Mouse (Mus musculus) hindbrain, embryonic 14.5 days (tissue): ENCODE measurements around the gene Gm42957. TPM values are rescaled to one million over a fixed set of nuclear protein-coding genes. Genes with fewer than 3 reads are reported as not detected.
"Not testable (repeated sequence)": the region's sequence is repeated elsewhere in the genome, so short reads cannot be mapped to it uniquely, and the experiment has no call there.

ENCODE experiments used
- ATAC-seq: fragments of 200-750 bp; cut with Nextera tagmentation; 2 replicates; pipeline ENCODE4 v1.8.0; 2017; ENCODE audit warnings: moderate number of reproducible peaks, mild to moderate bottlenecking, moderate TSS enrichment, moderate library complexity; ENCODE audit not compliant: low FRiP score
- DNase-seq: peaks from one replicate; pipeline ENCODE4 v3.0.0-alpha.2; 2015; ENCODE audit warnings: low spot score
- H3K27ac ChIP-seq: fragments of 300-500 bp; sonication (generic); 2 replicates; pipeline ENCODE4 v1.5.1; 2014; ENCODE audit warnings: mild to moderate bottlenecking, moderate library complexity
- H3K27me3 ChIP-seq: fragments of 300-500 bp; sonication (generic); 2 replicates; pipeline ENCODE4 v1.6.1; 2014; ENCODE audit warnings: mild to moderate bottlenecking, low read length, mixed read lengths; ENCODE audit not compliant: control insufficient read depth, insufficient read depth
- H3K36me3 ChIP-seq: fragments of 300-500 bp; sonication (generic); replicated peaks from 2 replicates; pipeline ENCODE4 v1.6.1; 2014; ENCODE audit not compliant: control insufficient read depth, insufficient read depth
- H3K4me1 ChIP-seq: fragments of 300-500 bp; sonication (generic); replicated peaks from 2 replicates; pipeline ENCODE4 v1.6.1; 2014; ENCODE audit warnings: antibody characterized with exemption, low read length, mixed read lengths; ENCODE audit not compliant: control insufficient read depth, insufficient read depth
- H3K4me2 ChIP-seq: fragments of 300-500 bp; sonication (generic); replicated peaks from 2 replicates; pipeline ENCODE4 v1.6.1; 2014; ENCODE audit warnings: mild to moderate bottlenecking, moderate library complexity
- H3K4me3 ChIP-seq: fragments of 300-500 bp; sonication (generic); replicated peaks from 2 replicates; pipeline ENCODE4 v1.5.1; 2014; ENCODE audit warnings: mild to moderate bottlenecking, low read length
- H3K9ac ChIP-seq: fragments of 300-500 bp; sonication (generic); 2 replicates; pipeline ENCODE4 v1.6.1; 2014
- H3K9me3 ChIP-seq: fragments of 300-500 bp; sonication (generic); 2 replicates; pipeline ENCODE4 v1.6.1; 2016; ENCODE audit warnings: low read length; ENCODE audit not compliant: control insufficient read depth
- WGBS: fragments of 180-500 bp; shearing (Covaris S2); extraction: QIAGEN DNeasy Blood & Tissue Kit; methylation state at CpG from one replicate; pipeline ENCODE4 v1.1.7; 2014; 5-methylcytosine and 5-hydroxymethylcytosine counted together
- polyA plus RNA-seq: library from polyadenylated mRNA; unstranded; fragments of >200 nt; fragmentation: Nextera tagmentation; extraction: Ambion mirVana; gene quantifications from 2 replicates; pipeline ENCODE4 v1.2.1, GENCODE M21; 2014

Gene Gm42957
- polyA plus RNA-seq, 1 experiment from 2014 or later, result 0.07 TPM

- no peaks in the 10 kb centered on the region for H3K36me3 ChIP-seq
- no peaks in the 10 kb centered on the region for H3K9me3 ChIP-seq
- H3K4me1 ChIP-seq, result no peaks in the 10 kb centered on the region
- no peak overlapping the region for H3K9ac ChIP-seq
- no peak overlapping the region for H3K4me2 ChIP-seq
- DNase-seq (no peak), ATAC-seq (no peak)
- H3K27me3 ChIP-seq, result no peaks in the 10 kb centered on the region
- H3K27ac ChIP-seq, result no peak overlapping the region
- 61% methylated on average over 7 of the region's 7 CpGs for WGBS
- H3K4me3 ChIP-seq, result no peak overlapping the region
Measured at GRCm38 (mm10) chr3:96678456-96678855, 43.2 kb downstream of the Gm42957 start.

- Histone ChIP-seq H3K9me3 (no peaks in the 10 kb centered on the region), H3K36me3 (no peaks in the 10 kb centered on the region), H3K4me3 (no peak overlapping the region), H3K27me3 (peaks cover 5% of the 10 kb centered on the region; the same call in 1 of the 2 replicates), H3K4me1 (no peaks in the 10 kb centered on the region), H3K9ac (no peak overlapping the region), H3K27ac (no peak overlapping the region), H3K4me2 (no peak overlapping the region)
- 23% methylated on average over 5 of the region's 5 CpGs for WGBS
- ATAC-seq (no peak), DNase-seq (no peak)
Measured at GRCm38 (mm10) chr3:96679159-96679674, 43.9 kb downstream of the Gm42957 start.

- WGBS, result 18% methylated on average over 12 of the region's 12 CpGs
- Histone ChIP-seq H3K4me3 (no peak overlapping the region), H3K4me2 (no peak overlapping the region), H3K4me1 (no peaks in the 10 kb centered on the region), H3K9me3 (no peaks in the 10 kb centered on the region), H3K9ac (no peak overlapping the region), H3K27me3 (peaks cover 12% of the 10 kb centered on the region; the same call in 1 of the 2 replicates), H3K27ac (no peak overlapping the region), H3K36me3 (no peaks in the 10 kb centered on the region)
- ATAC-seq, result peak; percentile 21; the same call in 1 of the 2 replicates
- DNase-seq, result no peak
Measured at GRCm38 (mm10) chr3:96680269-96680956, 45.1 kb downstream of the Gm42957 start.

- Histone ChIP-seq H3K9ac (no peak overlapping the region), H3K4me2 (no peak overlapping the region), H3K4me3 (no peak overlapping the region), H3K27ac (no peak overlapping the region), H3K36me3 (no peaks in the 10 kb centered on the region), H3K9me3 (no peaks in the 10 kb centered on the region), H3K4me1 (no peaks in the 10 kb centered on the region), H3K27me3 (peaks cover 15% of the 10 kb centered on the region; the same call in 1 of the 2 replicates)
- DNase-seq, result no peak
- 82% methylated on average over 3 of the region's 3 CpGs for WGBS
- ATAC-seq, result no peak
Measured at GRCm38 (mm10) chr3:96683496-96683895, 48.2 kb downstream of the Gm42957 start.

- H3K4me1 ChIP-seq, result no peaks in the 10 kb centered on the region
- H3K4me2 ChIP-seq, result peak overlapping the region; percentile 44
- no peak overlapping the region for H3K27ac ChIP-seq
- no peaks in the 10 kb centered on the region for H3K36me3 ChIP-seq
- H3K4me3 ChIP-seq, result peak overlapping the region; percentile 13; the same call in 1 of the 2 replicates
- ATAC-seq, result no peak
- H3K9ac ChIP-seq, result no peak overlapping the region
- no peak for DNase-seq
- H3K9me3 ChIP-seq, result no peaks in the 10 kb centered on the region
- 64% methylated on average over 17 of the region's 17 CpGs for WGBS
- H3K27me3 ChIP-seq, result peaks cover 15% of the 10 kb centered on the region; the same call in 1 of the 2 replicates
Measured at GRCm38 (mm10) chr3:96684151-96684821, 49.0 kb downstream of the Gm42957 start.

DNA sequence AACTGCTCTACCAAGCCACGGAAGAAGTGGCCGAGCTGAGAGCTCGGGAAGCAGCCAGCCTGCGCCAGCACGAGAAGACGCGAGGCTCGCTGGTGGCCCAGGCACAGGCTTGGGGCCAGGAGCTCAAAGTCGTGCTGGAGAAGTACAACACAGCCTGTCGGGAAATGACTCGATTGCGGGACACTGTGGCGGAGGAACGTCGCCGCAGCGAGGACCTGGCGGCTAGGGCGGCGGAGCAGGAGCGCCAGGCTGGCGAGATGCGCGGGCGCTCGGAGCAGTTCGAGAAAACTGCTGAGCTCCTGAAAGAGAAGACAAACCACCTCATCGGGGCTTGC lies 49.5 kb downstream of the Gm42957 start:
- H3K9ac ChIP-seq, result no peak overlapping the region
- H3K4me2 ChIP-seq, result peak overlapping the region; percentile 44
- no peak overlapping the region for H3K27ac ChIP-seq
- DNase-seq (no peak), ATAC-seq (no peak)
- peak overlapping the region; percentile 13; the same call in 1 of the 2 replicates for H3K4me3 ChIP-seq
- H3K4me1 ChIP-seq, result no peaks in the 10 kb centered on the region
- no peaks in the 10 kb centered on the region for H3K9me3 ChIP-seq
- 37% methylated on average over 28 of the region's 28 CpGs for WGBS
- no peaks in the 10 kb centered on the region for H3K36me3 ChIP-seq
- H3K27me3 ChIP-seq, result peaks cover 15% of the 10 kb centered on the region; the same call in 1 of the 2 replicates

DNA sequence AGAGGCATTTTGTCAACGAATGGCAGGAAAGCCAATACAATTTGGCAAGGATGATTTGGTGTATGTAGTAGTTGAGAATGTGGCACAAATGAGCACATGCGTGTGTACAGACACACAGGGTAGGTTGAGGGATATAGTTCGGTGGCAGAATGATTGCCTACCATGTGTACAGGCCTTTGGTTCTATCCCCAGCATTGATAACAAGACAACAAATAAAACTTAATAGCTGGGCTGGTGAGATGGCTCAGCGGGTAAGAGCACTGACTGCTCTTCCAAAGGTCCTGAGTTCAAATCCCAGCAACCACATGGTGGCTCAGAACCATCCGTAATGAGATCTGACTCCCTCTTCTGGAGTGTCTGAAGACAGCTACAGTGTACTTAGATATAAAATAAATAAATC lies 50.8 kb downstream of the Gm42957 start:
- H3K4me1 ChIP-seq, result not testable (repeated sequence)
- 96% methylated on average over 5 of the region's 5 CpGs for WGBS

DNA sequence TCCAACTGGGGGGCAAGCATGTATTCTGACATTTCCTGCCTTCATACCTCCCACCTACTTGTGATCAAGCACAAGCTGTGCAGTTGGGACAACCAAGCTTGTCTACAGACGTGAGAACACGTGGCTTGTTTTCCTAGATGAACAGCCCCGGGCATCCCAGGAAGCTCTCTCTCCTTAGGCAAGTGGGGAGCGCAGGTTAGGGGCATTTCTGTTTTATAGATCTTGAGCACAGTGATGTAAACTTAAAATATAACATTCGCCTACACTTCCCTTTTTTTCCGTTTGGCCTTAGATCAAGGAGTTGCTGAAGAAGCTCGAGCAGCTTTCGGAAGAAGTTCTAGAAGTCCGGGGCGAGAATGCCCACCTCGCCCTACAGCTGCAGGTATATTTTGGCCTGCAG lies 53.6 kb downstream of the Gm42957 start:
- Histone ChIP-seq H3K36me3 (no peaks in the 10 kb centered on the region), H3K4me2 (no peak overlapping the region), H3K27me3 (peaks cover 13% of the 10 kb centered on the region; the same call in 1 of the 2 replicates), H3K9ac (no peak overlapping the region), H3K27ac (no peak overlapping the region), H3K4me3 (no peak overlapping the region), H3K9me3 (no peaks in the 10 kb centered on the region), H3K4me1 (no peaks in the 10 kb centered on the region)
- 86% methylated on average over 11 of the region's 11 CpGs for WGBS
- DNase-seq, result no peak
- ATAC-seq, result no peak

More for the DNA sequence above, 50.8 kb downstream of the Gm42957 start:
- not testable (repeated sequence) for H3K9me3 ChIP-seq, H3K4me2 ChIP-seq, H3K4me3 ChIP-seq, H3K27ac ChIP-seq, H3K9ac ChIP-seq, DNase-seq, H3K36me3 ChIP-seq, ATAC-seq
- peaks cover 15% of the 10 kb centered on the region; the same call in 1 of the 2 replicates for H3K27me3 ChIP-seq

- H3K36me3 ChIP-seq, result no peaks in the 10 kb centered on the region
- 0 out of 2 replicates have a peak, but pooled peaks cover 4% of the 10 kb centered on the region for H3K27me3 ChIP-seq
- no peaks in the 10 kb centered on the region for H3K4me1 ChIP-seq
- no peak for ATAC-seq
- no peak overlapping the region for H3K9ac ChIP-seq
- H3K4me2 ChIP-seq, result no peak overlapping the region
- 55% methylated on average over 3 of the region's 3 CpGs for WGBS
- H3K4me3 ChIP-seq, result no peak overlapping the region
- H3K27ac ChIP-seq, result no peak overlapping the region
- no peaks in the 10 kb centered on the region for H3K9me3 ChIP-seq
- DNase-seq, result no peak
Measured at GRCm38 (mm10) chr3:96690298-96690697, 55.0 kb downstream of the Gm42957 start.
